Mouse (Mus musculus): Measurements from ENCODE around the gene Lhb.

Lhb gene

GRCm38 (mm10) chr7:45413864-45414739, 6.5 kb upstream of the Lhb start:
- DNase-seq: no peak

- no peak for DNase-seq
These were observed 5.8 kb upstream of the Lhb start for GRCm38 (mm10) chr7:45414740-45415224.

GRCm38 (mm10) chr7:45415636-45416035, 5.0 kb upstream of the Lhb start:
- no peak for DNase-seq

- no peak for DNase-seq
These were observed 2.6 kb upstream of the Lhb start for GRCm38 (mm10) chr7:45417962-45418492.

- DNase-seq: no peak
These were observed 583 bp upstream of the Lhb start for GRCm38 (mm10) chr7:45419859-45420614.

- no peak for DNase-seq
These were observed 574 bp downstream of the Lhb start for GRCm38 (mm10) chr7:45421194-45421593.

GRCm38 (mm10) chr7:45426556-45426955, 5.9 kb downstream of the Lhb start:
- no peak for DNase-seq

- no peak for DNase-seq
These were observed 13.2 kb downstream of the Lhb start for GRCm38 (mm10) chr7:45433835-45434202.

GRCm38 (mm10) chr7:45434203-45435015, 13.8 kb downstream of the Lhb start, which contains the start of gene Gys1:
Gys1 (plus strand) TSS chr7:45434844.
- peak; percentile 100 for DNase-seq

- no peak for DNase-seq
These were observed 14.4 kb downstream of the Lhb start for GRCm38 (mm10) chr7:45435038-45435437.

GRCm38 (mm10) chr7:45436444-45436843, 15.8 kb downstream of the Lhb start:
- DNase-seq: peak; percentile 51

GRCm38 (mm10) chr7:45437046-45437445, 16.4 kb downstream of the Lhb start:
- peak; percentile 39 for DNase-seq

GRCm38 (mm10) chr7:45437521-45438276, 17.1 kb downstream of the Lhb start, which contains the start of gene Ruvbl2:
Ruvbl2 (minus strand) TSS chr7:45438096.
- DNase-seq: peak; percentile 56

GRCm38 (mm10) chr7:45443526-45444420, 23.2 kb downstream of the Lhb start:
- DNase-seq: no peak

GRCm38 (mm10) chr7:45446589-45446988, 26.0 kb downstream of the Lhb start:
- no peak for DNase-seq

GRCm38 (mm10) chr7:45447325-45447990, 26.8 kb downstream of the Lhb start:
- no peak for DNase-seq

- no peak for DNase-seq
These were observed 29.4 kb downstream of the Lhb start for GRCm38 (mm10) chr7:45449974-45450373.

GRCm38 (mm10) chr7:45451344-45451982, 30.8 kb downstream of the Lhb start:
- DNase-seq: peak; percentile 88

GRCm38 (mm10) chr7:45454971-45455370, 34.4 kb downstream of the Lhb start:
- DNase-seq: no peak

Data from cerebellum, adult 9-10 months (tissue).